Mouse (Mus musculus): Measurements from ENCODE around the gene Yars. TPM values are rescaled to one million over a fixed set of nuclear protein-coding genes. Genes with fewer than 3 reads are reported as not detected.

Yars gene
- polyA plus RNA-seq, 1 experiment, result 16.3 TPM

- WGBS, result 64% methylated on average over 16 of the region's 16 CpGs
- no peak for TF ChIP-seq CTCF (conservative IDR thresholded peaks at IDR 0.05; ENCODE audit: insufficient read depth, insufficient read length, low read depth, low read length)
- TF ChIP-seq POLR2A (IDR thresholded peaks at IDR 0.05; ENCODE audit: low read depth, low read length), result no peak
- H3K4me1 ChIP-seq (ENCODE audit: control insufficient read depth, insufficient read depth, low read length), result no peaks in the 10 kb centered on the region
Measured at GRCm38 (mm10) chr4:129144401-129145367, 44.9 kb upstream of the Yars start.

GRCm38 (mm10) chr4:129145411-129145810 lies 44.1 kb upstream of the Yars start:
- 61% methylated on average over 4 of the region's 4 CpGs for WGBS
- H3K27ac ChIP-seq (ENCODE audit: insufficient read depth, low read depth, low read length), result no peak overlapping the region
- no peaks in the 10 kb centered on the region for H3K4me1 ChIP-seq (ENCODE audit: control insufficient read depth, insufficient read depth, low read length)
- peaks cover 2% of the 10 kb centered on the region for H3K36me3 ChIP-seq (ENCODE audit: control insufficient read depth, insufficient read depth, low read length)
- no peak overlapping the region for H3K4me3 ChIP-seq (ENCODE audit: insufficient read depth, low read depth, low read length)
- TF ChIP-seq POLR2A (IDR thresholded peaks at IDR 0.05; ENCODE audit: low read depth, low read length) (no peak), CTCF (conservative IDR thresholded peaks at IDR 0.05; ENCODE audit: insufficient read depth, insufficient read length, low read depth, low read length) (no peak)
- H3K27me3 ChIP-seq (replicated peaks; ENCODE audit: control insufficient read depth, insufficient read depth, low read length), result no peaks in the 10 kb centered on the region
- no peak for DNase-seq

More at GRCm38 (mm10) chr4:129144401-129145367, 44.9 kb upstream of the Yars start:
- Histone ChIP-seq H3K4me3 (ENCODE audit: insufficient read depth, low read depth, low read length) (no peak overlapping the region), H3K27ac (ENCODE audit: insufficient read depth, low read depth, low read length) (no peak overlapping the region), H3K36me3 (ENCODE audit: control insufficient read depth, insufficient read depth, low read length) (no peaks in the 10 kb centered on the region; the same call in 1 of the 2 replicates), H3K27me3 (replicated peaks; ENCODE audit: control insufficient read depth, insufficient read depth, low read length) (no peaks in the 10 kb centered on the region)
- DNase-seq, result no peak

GRCm38 (mm10) chr4:129145943-129146342 lies 43.6 kb upstream of the Yars start:
- Histone ChIP-seq H3K27me3 (replicated peaks; ENCODE audit: control insufficient read depth, insufficient read depth, low read length) (no peaks in the 10 kb centered on the region), H3K4me3 (ENCODE audit: insufficient read depth, low read depth, low read length) (no peak overlapping the region), H3K27ac (ENCODE audit: insufficient read depth, low read depth, low read length) (no peak overlapping the region), H3K4me1 (ENCODE audit: control insufficient read depth, insufficient read depth, low read length) (no peaks in the 10 kb centered on the region), H3K36me3 (ENCODE audit: control insufficient read depth, insufficient read depth, low read length) (peaks cover 4% of the 10 kb centered on the region)
- TF ChIP-seq POLR2A (IDR thresholded peaks at IDR 0.05; ENCODE audit: low read depth, low read length), result no peak
- TF ChIP-seq CTCF (conservative IDR thresholded peaks at IDR 0.05; ENCODE audit: insufficient read depth, insufficient read length, low read depth, low read length), result no peak
- peak; percentile 35 for DNase-seq
- 38% methylated on average over 4 of the region's 4 CpGs for WGBS

GRCm38 (mm10) chr4:129146392-129146791 lies 43.2 kb upstream of the Yars start:
- no peaks in the 10 kb centered on the region for H3K27me3 ChIP-seq (replicated peaks; ENCODE audit: control insufficient read depth, insufficient read depth, low read length)
- WGBS, result 33% methylated on average over 2 of the region's 2 CpGs

GRCm38 (mm10) chr4:129147552-129148103 lies 41.9 kb upstream of the Yars start:
- no peaks in the 10 kb centered on the region for H3K4me1 ChIP-seq (ENCODE audit: control insufficient read depth, insufficient read depth, low read length)
- H3K4me3 ChIP-seq (ENCODE audit: insufficient read depth, low read depth, low read length), result no peak overlapping the region
- no peaks in the 10 kb centered on the region for H3K27me3 ChIP-seq (replicated peaks; ENCODE audit: control insufficient read depth, insufficient read depth, low read length)
- WGBS, result 75% methylated on average over 13 of the region's 13 CpGs
- no peak for DNase-seq
- peaks cover 4% of the 10 kb centered on the region for H3K36me3 ChIP-seq (ENCODE audit: control insufficient read depth, insufficient read depth, low read length)
- TF ChIP-seq POLR2A (IDR thresholded peaks at IDR 0.05; ENCODE audit: low read depth, low read length) (no peak), CTCF (conservative IDR thresholded peaks at IDR 0.05; ENCODE audit: insufficient read depth, insufficient read length, low read depth, low read length) (no peak)
- no peak overlapping the region for H3K27ac ChIP-seq (ENCODE audit: insufficient read depth, low read depth, low read length)

More at GRCm38 (mm10) chr4:129146392-129146791, 43.2 kb upstream of the Yars start:
- no peak for TF ChIP-seq CTCF (conservative IDR thresholded peaks at IDR 0.05; ENCODE audit: insufficient read depth, insufficient read length, low read depth, low read length)
- no peak for TF ChIP-seq POLR2A (IDR thresholded peaks at IDR 0.05; ENCODE audit: low read depth, low read length)
- Histone ChIP-seq H3K4me3 (ENCODE audit: insufficient read depth, low read depth, low read length) (no peak overlapping the region), H3K4me1 (ENCODE audit: control insufficient read depth, insufficient read depth, low read length) (no peaks in the 10 kb centered on the region), H3K36me3 (ENCODE audit: control insufficient read depth, insufficient read depth, low read length) (peaks cover 4% of the 10 kb centered on the region), H3K27ac (ENCODE audit: insufficient read depth, low read depth, low read length) (no peak overlapping the region)
- no peak for DNase-seq

GRCm38 (mm10) chr4:129149321-129149720 lies 40.2 kb upstream of the Yars start:
- 97% methylated on average over 1 of the region's 1 CpGs for WGBS
- Histone ChIP-seq H3K27me3 (replicated peaks; ENCODE audit: control insufficient read depth, insufficient read depth, low read length) (no peaks in the 10 kb centered on the region), H3K4me1 (ENCODE audit: control insufficient read depth, insufficient read depth, low read length) (no peaks in the 10 kb centered on the region), H3K4me3 (ENCODE audit: insufficient read depth, low read depth, low read length) (no peak overlapping the region), H3K36me3 (ENCODE audit: control insufficient read depth, insufficient read depth, low read length) (peaks cover 5% of the 10 kb centered on the region), H3K27ac (ENCODE audit: insufficient read depth, low read depth, low read length) (no peak overlapping the region)
- no peak for DNase-seq
- TF ChIP-seq CTCF (conservative IDR thresholded peaks at IDR 0.05; ENCODE audit: insufficient read depth, insufficient read length, low read depth, low read length) (no peak), POLR2A (IDR thresholded peaks at IDR 0.05; ENCODE audit: low read depth, low read length) (no peak)

GRCm38 (mm10) chr4:129151276-129151811 lies 38.2 kb upstream of the Yars start:
- Histone ChIP-seq H3K27ac (ENCODE audit: insufficient read depth, low read depth, low read length) (no peak overlapping the region), H3K4me1 (ENCODE audit: control insufficient read depth, insufficient read depth, low read length) (no peaks in the 10 kb centered on the region), H3K4me3 (ENCODE audit: insufficient read depth, low read depth, low read length) (no peak overlapping the region), H3K36me3 (ENCODE audit: control insufficient read depth, insufficient read depth, low read length) (peaks cover 5% of the 10 kb centered on the region), H3K27me3 (replicated peaks; ENCODE audit: control insufficient read depth, insufficient read depth, low read length) (no peaks in the 10 kb centered on the region)
- TF ChIP-seq CTCF (conservative IDR thresholded peaks at IDR 0.05; ENCODE audit: insufficient read depth, insufficient read length, low read depth, low read length) (no peak), POLR2A (IDR thresholded peaks at IDR 0.05; ENCODE audit: low read depth, low read length) (no peak)
- DNase-seq, result peak; percentile 74
- WGBS, result 72% methylated on average over 4 of the region's 4 CpGs

Data from kidney, adult 2 months (tissue).